In genomic region chr19:23977901-23978443, GRCm38 (mm10) we compare ENCODE assay signal across 29 mouse cellular contexts. TPM values are rescaled to one million over a fixed set of nuclear protein-coding genes. Genes with fewer than 3 reads are reported as not detected.
DNase-seq lines count a peak whose midpoint lies in the region; ATAC-seq lines count a peak whose summit lies in the region.
"Had no signal": no experiment of that assay in that cellular context is flagged by ENCODE, and none has a peak within 500 bp of the region (broad histone marks: within the 10 kb centered on the region; RNA-seq: fewer than 3 reads in every experiment).

No protein-coding gene starts in this region.

- 0 out of 2 replicates have a peak, but pooled peaks cover 2% of the 10 kb centered on the region for H3K9me3 ChIP-seq in heart, embryonic 10.5 days
- no peaks in the 10 kb centered on the region for H3K9me3 ChIP-seq in limb, embryonic 12.5 days
- H3K9me3 ChIP-seq in limb, embryonic 10.5 days (replicated peaks), result no peaks in the 10 kb centered on the region
- H3K9me3 ChIP-seq in limb, embryonic 13.5 days, result no peaks in the 10 kb centered on the region
- no peaks in the 10 kb centered on the region for H3K9me3 ChIP-seq in limb, embryonic 15.5 days
- H3K9me3 ChIP-seq: embryonic facial prominence, embryonic 12.5 days; forebrain, embryonic 12.5 days; G1E; heart, embryonic 15.5 days had no signal

- WGBS in heart, embryonic 10.5 days, result 63% methylated on average over 6 of the region's 6 CpGs
- WGBS in limb, embryonic 12.5 days, result 38% methylated on average over 6 of the region's 6 CpGs
- 57% methylated on average over 6 of the region's 6 CpGs for WGBS in limb, embryonic 10.5 days
- WGBS in limb, embryonic 13.5 days, result 37% methylated on average over 6 of the region's 6 CpGs
- 34% methylated on average over 6 of the region's 6 CpGs for WGBS in limb, embryonic 15.5 days

- no peak overlapping the region for H3K9ac ChIP-seq in limb, embryonic 12.5 days (replicated peaks)
- no peak overlapping the region for H3K9ac ChIP-seq in limb, embryonic 13.5 days
- H3K9ac ChIP-seq in limb, embryonic 15.5 days, result no peak overlapping the region
- H3K9ac ChIP-seq: embryonic facial prominence, embryonic 12.5 days; forebrain, embryonic 12.5 days; heart, embryonic 15.5 days; hindbrain, embryonic 14.5 days had no signal

- no peak for ATAC-seq in limb, embryonic 12.5 days (ENCODE audit: insufficient number of reproducible peaks, insufficient read depth, low FRiP score, low TSS enrichment, low read depth)
- peak; percentile 57 for ATAC-seq in limb, embryonic 13.5 days (ENCODE audit: low FRiP score, low read depth)
- ATAC-seq in limb, embryonic 15.5 days (ENCODE audit: insufficient number of reproducible peaks, low FRiP score, low TSS enrichment, low read depth), result peak; percentile 7; the same call in 1 of the 2 replicates
- ATAC-seq in megakaryocyte-erythroid progenitor cell, adult 5-6 weeks (replicated peaks; ENCODE audit: low FRiP score, low TSS enrichment, poor library complexity, severe bottlenecking), result no peak
- ATAC-seq: forebrain, embryonic 16.5 days; hindbrain, postnatal 0 days; inflammation-experienced regulatory T-cells, adult 6 months; Patski had no signal

- peak; percentile 30 for DNase-seq in heart, embryonic 10.5 days (ENCODE audit: low spot score)
- DNase-seq in heart, adult 9 months (ENCODE audit: low spot score in 2 of 2), result no peak
- no peak for DNase-seq in limb, embryonic 10.5 days (ENCODE audit: low spot score)
- DNase-seq: adrenal gland, postnatal 10 days; adrenal gland, postnatal 36 days; B cell, adult 2 months; cerebellum, adult 18-20 months; cerebellum, adult 9-10 months; cerebellum, postnatal 14 days; gastrocnemius, postnatal 10 days; gastrocnemius, postnatal 36 days; heart, postnatal 10 days; heart, postnatal 36 days had no signal

- no peak overlapping the region for H3K4me2 ChIP-seq in limb, embryonic 12.5 days
- no peak overlapping the region; the same call in 1 of the 2 replicates for H3K4me2 ChIP-seq in limb, embryonic 13.5 days (replicated peaks)
- H3K4me2 ChIP-seq in limb, embryonic 15.5 days, result no peak overlapping the region
- H3K4me2 ChIP-seq: embryonic facial prominence, embryonic 12.5 days; forebrain, embryonic 12.5 days; heart, embryonic 15.5 days; hindbrain, embryonic 14.5 days had no signal

- peaks cover 54% of the 10 kb centered on the region for H3K36me3 ChIP-seq in heart, embryonic 10.5 days
- H3K36me3 ChIP-seq in limb, embryonic 12.5 days, result no peaks in the 10 kb centered on the region
- H3K36me3 ChIP-seq in limb, embryonic 10.5 days, result no peaks in the 10 kb centered on the region
- H3K36me3 ChIP-seq in limb, embryonic 13.5 days, result no peaks in the 10 kb centered on the region
- no peaks in the 10 kb centered on the region for H3K36me3 ChIP-seq in limb, embryonic 15.5 days
- H3K36me3 ChIP-seq: embryonic facial prominence, embryonic 12.5 days; forebrain, embryonic 12.5 days; G1E had no signal

- peaks cover 11% of the 10 kb centered on the region for H3K4me1 ChIP-seq in heart, embryonic 10.5 days
- H3K4me1 ChIP-seq in limb, embryonic 12.5 days (replicated peaks), result peaks cover 15% of the 10 kb centered on the region
- H3K4me1 ChIP-seq in limb, embryonic 10.5 days, result peaks cover 5% of the 10 kb centered on the region
- peaks cover 18% of the 10 kb centered on the region for H3K4me1 ChIP-seq in limb, embryonic 13.5 days
- H3K4me1 ChIP-seq in limb, embryonic 15.5 days, result peaks cover 14% of the 10 kb centered on the region

- H3K27me3 ChIP-seq in heart, embryonic 10.5 days (ENCODE audit: insufficient read depth, poor library complexity, severe bottlenecking), result no peaks in the 10 kb centered on the region
- no peaks in the 10 kb centered on the region for H3K27me3 ChIP-seq in limb, embryonic 12.5 days
- H3K27me3 ChIP-seq in limb, embryonic 10.5 days (ENCODE audit: low read depth, poor library complexity, severe bottlenecking), result no peaks in the 10 kb centered on the region
- H3K27me3 ChIP-seq in limb, embryonic 13.5 days, result no peaks in the 10 kb centered on the region
- H3K27me3 ChIP-seq in limb, embryonic 15.5 days, result no peaks in the 10 kb centered on the region
- H3K27me3 ChIP-seq: CH12.LX; embryonic facial prominence, embryonic 12.5 days; forebrain, embryonic 12.5 days; heart, embryonic 15.5 days; Patski had no signal

- no peak overlapping the region for H3K27ac ChIP-seq in heart, embryonic 10.5 days
- H3K27ac ChIP-seq in limb, embryonic 12.5 days, result 0 out of 2 replicates have a peak overlapping the region, but pooled peaks have one; percentile 29
- H3K27ac ChIP-seq in limb, embryonic 10.5 days, result no peak overlapping the region
- H3K27ac ChIP-seq in limb, embryonic 13.5 days, result peak overlapping the region; percentile 65; the same call in 1 of the 2 replicates
- peak overlapping the region; percentile 65 for H3K27ac ChIP-seq in limb, embryonic 15.5 days
- H3K27ac ChIP-seq: embryonic facial prominence, embryonic 12.5 days; forebrain, embryonic 12.5 days; heart, embryonic 15.5 days; hindbrain, embryonic 14.5 days; hindbrain, postnatal 0 days had no signal

- no peak overlapping the region for H3K4me3 ChIP-seq in heart, embryonic 10.5 days
- H3K4me3 ChIP-seq in limb, embryonic 12.5 days (replicated peaks), result no peak overlapping the region
- H3K4me3 ChIP-seq in limb, embryonic 10.5 days, result no peak overlapping the region
- H3K4me3 ChIP-seq in limb, embryonic 13.5 days, result no peak overlapping the region
- no peak overlapping the region for H3K4me3 ChIP-seq in limb, embryonic 15.5 days
- H3K4me3 ChIP-seq: embryonic facial prominence, embryonic 12.5 days; erythroblast, embryonic 14.5 days; forebrain, embryonic 12.5 days; heart, embryonic 15.5 days had no signal

RNA-seq across cellular contexts. Expression of gene Fam189a2, which starts 52.8 kb away (rescaled TPM):
- polyA plus RNA-seq in heart, embryonic 10.5 days (2016; fragmentation: Nextera tagmentation; extraction: Ambion mirVana), result 3.3 and 5.3 TPM in 2 replicates
- 0.10 and 0.19 TPM in 2 replicates for polyA plus RNA-seq in limb, embryonic 12.5 days (2016; fragmentation: Nextera tagmentation; extraction: Ambion mirVana)
- polyA plus RNA-seq in limb, embryonic 10.5 days (2016; fragmentation: Nextera tagmentation; extraction: Ambion mirVana), result 0.20 and 0.28 TPM in 2 replicates
- polyA plus RNA-seq in limb, embryonic 13.5 days (2015; fragmentation: Nextera tagmentation; extraction: Ambion mirVana), result 0.25 and 0.36 TPM in 2 replicates
- polyA plus RNA-seq in limb, embryonic 15.5 days (2015; fragmentation: Nextera tagmentation; extraction: Ambion mirVana), result 0.95 and 1.2 TPM in 2 replicates
- not detected in 2 replicates for total RNA-seq in megakaryocyte-erythroid progenitor cell, adult 5-6 weeks (2014; fragmentation: Nextera tagmentation)
- not detected in 2 replicates for total RNA-seq in megakaryocyte-erythroid progenitor cell, adult 5-6 weeks (2017)
- total RNA-seq: CH12.LX; granulocyte monocyte progenitor cell, adult 5-6 weeks had no signal
- polyA plus RNA-seq: erythroblast, embryonic 14.5 days; G1E; inflammation-experienced regulatory T-cells, adult 6 months had no signal

Comparison
In these comparisons a context has a peak if more than half of its experiments do, and no peak if none do; other contexts are left out.
1. H3K27ac ChIP-seq: peak in limb, embryonic 12.5 days (single experiment), limb, embryonic 13.5 days (single experiment) and limb, embryonic 15.5 days (single experiment); none in heart, embryonic 10.5 days (single experiment) and limb, embryonic 10.5 days (single experiment).
2. ATAC-seq: peak in limb, embryonic 13.5 days (single experiment) and limb, embryonic 15.5 days (single experiment); none in limb, embryonic 12.5 days (single experiment) and megakaryocyte-erythroid progenitor cell, adult 5-6 weeks (single experiment).